Mouse (Mus musculus): ENCODE measurements around the gene Exosc3. TPM values are rescaled to one million over a fixed set of nuclear protein-coding genes. Genes with fewer than 3 reads are reported as not detected.
"Not testable (repeated sequence)": the region's sequence is repeated elsewhere in the genome, so short reads cannot be mapped to it uniquely, and the experiment has no call there.

Exosc3 gene
- total RNA-seq (2014; rRNA removed) (27.0 and 28.1 TPM in 2 replicates), polyA plus RNA-seq (2015; fragmentation: Nextera tagmentation; extraction: Ambion mirVana) (25.5 and 26.8 TPM in 2 replicates)

DNA sequence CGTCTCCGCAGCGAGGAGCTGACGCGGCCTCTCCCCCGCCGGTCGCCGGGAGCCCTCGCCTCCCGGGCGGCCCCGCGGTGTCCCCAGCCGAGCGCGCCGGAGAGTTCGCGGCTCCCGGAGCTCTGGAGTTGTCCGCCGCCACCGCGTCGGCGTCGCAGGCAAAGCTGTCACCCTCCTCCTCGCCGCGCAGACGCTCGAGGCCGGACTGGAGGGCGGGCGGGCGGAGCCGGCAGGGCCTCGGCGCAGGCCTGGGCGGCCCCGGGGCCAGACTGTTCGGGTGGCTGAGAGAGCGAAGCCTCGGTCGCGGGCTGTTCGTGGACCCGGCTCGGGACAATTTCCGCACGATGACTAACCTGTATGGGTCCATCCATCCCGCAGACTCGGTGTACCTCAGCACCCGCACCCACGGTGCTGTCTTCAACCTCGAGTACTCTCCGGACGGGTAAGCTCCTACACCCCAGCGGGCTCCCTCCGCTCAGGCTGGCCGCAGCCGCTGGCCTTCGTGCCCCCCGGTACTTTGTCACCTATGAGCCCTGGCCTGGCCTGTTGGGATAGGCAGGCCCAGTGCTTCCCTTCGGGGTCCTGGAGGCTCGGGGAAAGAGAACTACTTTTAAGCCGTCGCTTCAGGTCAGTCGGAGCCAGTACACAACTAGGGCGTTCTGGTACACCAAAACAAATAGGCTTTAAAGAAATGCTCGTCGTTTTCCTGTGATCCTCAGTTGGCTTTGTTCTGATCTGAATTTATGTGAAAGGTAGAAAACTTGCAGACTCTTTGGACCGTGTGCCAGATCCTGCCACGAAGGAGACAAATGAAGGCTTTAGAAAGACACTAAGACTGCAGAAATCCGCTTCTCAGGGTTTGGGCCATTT is at the start of gene Exosc3:
Gene Exosc3, minus strand, starts transcription at position 447 of the 870 bp plus-strand sequence.
- peak; percentile 76 for ATAC-seq

DNA sequence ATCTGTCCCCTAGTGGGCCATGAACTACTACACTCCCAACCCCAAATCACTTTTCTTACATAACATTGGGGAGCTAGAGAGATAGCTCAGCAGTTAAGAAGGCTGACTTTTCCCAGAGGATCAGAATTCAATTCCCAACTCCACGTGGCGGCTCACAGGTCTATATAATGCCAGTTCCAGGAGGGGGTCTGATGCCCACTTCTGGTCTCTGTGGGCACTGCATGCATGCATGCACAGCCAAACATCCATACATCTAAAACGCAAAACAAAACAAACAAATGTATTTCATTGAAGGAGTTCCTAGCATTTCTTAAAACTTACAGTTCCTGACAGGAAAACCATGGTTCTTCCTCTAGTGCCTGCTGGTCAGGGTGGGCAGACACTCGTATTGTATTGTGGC is 49.6 kb upstream of the Exosc3 start:
- Histone ChIP-seq H3K4me2 (ENCODE audit: low read depth) (no peak overlapping the region), H3K27ac (ENCODE audit: low read depth, low read length) (no peak overlapping the region), H3K36me3 (ENCODE audit: insufficient read depth) (0 out of 2 replicates have a peak, but pooled peaks cover under 1% of the 10 kb centered on the region), H3K4me3 (ENCODE audit: low read depth, low read length) (no peak overlapping the region), H3K9me3 (ENCODE audit: low read length) (no peaks in the 10 kb centered on the region), H3K4me1 (ENCODE audit: insufficient read depth) (no peaks in the 10 kb centered on the region), H3K9ac (no peak overlapping the region), H3K27me3 (ENCODE audit: insufficient read depth, low read length) (no peaks in the 10 kb centered on the region)
- WGBS = 73% methylated on average over 4 of the region's 4 CpGs
- ATAC-seq (no peak), DNase-seq (no peak)
- peak; percentile 29; the same call in 1 of the 2 replicates for TF ChIP-seq CTCF (IDR thresholded peaks at IDR 0.05; ENCODE audit: low read depth)

More for the DNA sequence above, at the start of gene Exosc3:
- WGBS = 2% methylated on average over 66 of the region's 76 CpGs
- Histone ChIP-seq H3K4me3 (ENCODE audit: low read depth, low read length) (peak within 1 kb of the TSS; percentile 95), H3K36me3 (ENCODE audit: insufficient read depth) (peaks cover 10% of the 10 kb centered on the region; the same call in 1 of the 2 replicates), H3K27ac (ENCODE audit: low read depth, low read length) (peak within 1 kb of the TSS; percentile 88), H3K27me3 (ENCODE audit: insufficient read depth, low read length) (no peaks in the 10 kb centered on the region), H3K4me2 (ENCODE audit: low read depth) (peak within 1 kb of the TSS; percentile 91), H3K9me3 (ENCODE audit: low read length) (no peaks in the 10 kb centered on the region), H3K4me1 (ENCODE audit: insufficient read depth) (peaks cover 15% of the 10 kb centered on the region; the same call in 1 of the 2 replicates), H3K9ac (peak within 1 kb of the TSS; percentile 86)
- no peak for TF ChIP-seq CTCF (IDR thresholded peaks at IDR 0.05; ENCODE audit: low read depth)
- DNase-seq = no peak

DNA sequence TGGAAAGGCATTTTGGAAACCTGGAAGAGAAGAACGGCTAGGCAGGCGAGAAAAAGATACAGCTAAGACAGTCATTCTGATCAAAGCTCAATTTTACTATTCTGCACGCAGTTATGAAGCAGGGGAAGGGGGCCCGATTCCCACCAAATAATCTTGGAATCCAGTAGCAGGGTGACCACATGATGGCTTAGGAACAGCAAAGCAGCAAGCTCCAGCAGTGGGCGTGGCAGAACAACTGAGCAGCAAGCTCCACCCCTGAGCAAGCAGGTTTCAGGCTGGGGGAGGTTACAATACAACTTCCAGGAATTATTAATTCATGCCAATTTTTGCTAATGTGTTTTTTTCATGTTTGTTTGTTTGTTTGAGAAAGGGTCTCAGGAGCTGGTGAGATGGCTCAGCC is 44.8 kb upstream of the Exosc3 start:
- H3K27ac ChIP-seq (ENCODE audit: low read depth, low read length); H3K9me3 ChIP-seq (ENCODE audit: low read length): not testable (repeated sequence)

DNA sequence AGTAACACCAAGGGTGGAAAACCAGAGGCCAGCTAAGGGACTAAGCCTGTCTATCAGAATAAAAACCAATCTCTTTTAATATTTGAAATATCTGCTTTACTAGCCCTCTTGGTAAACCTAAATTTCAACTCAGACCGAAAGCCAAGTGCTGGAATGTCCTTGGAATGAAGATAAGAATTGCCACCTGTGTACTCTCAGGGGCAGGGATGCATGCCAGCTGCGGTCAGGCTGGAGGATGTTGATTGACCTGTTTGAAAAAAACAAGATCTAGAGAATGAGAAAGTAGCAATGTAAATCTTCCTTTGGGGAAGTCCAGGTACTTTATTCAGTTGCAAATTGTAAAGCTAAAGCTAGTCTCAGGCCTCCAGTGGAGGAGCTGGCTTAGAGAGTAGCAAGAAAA is 39.6 kb upstream of the Exosc3 start:
- H3K4me1 ChIP-seq (ENCODE audit: insufficient read depth); ATAC-seq; H3K9me3 ChIP-seq (ENCODE audit: low read length); DNase-seq; H3K27me3 ChIP-seq (ENCODE audit: insufficient read depth, low read length); H3K4me3 ChIP-seq (ENCODE audit: low read depth, low read length); H3K36me3 ChIP-seq (ENCODE audit: insufficient read depth); H3K4me2 ChIP-seq (ENCODE audit: low read depth); H3K9ac ChIP-seq; H3K27ac ChIP-seq (ENCODE audit: low read depth, low read length): not testable (repeated sequence)
- WGBS = 86% methylated on average over 2 of the region's 2 CpGs

More for the DNA sequence above, 44.8 kb upstream of the Exosc3 start:
- not testable (repeated sequence) for H3K4me2 ChIP-seq (ENCODE audit: low read depth); DNase-seq; H3K27me3 ChIP-seq (ENCODE audit: insufficient read depth, low read length); ATAC-seq; H3K4me1 ChIP-seq (ENCODE audit: insufficient read depth); H3K4me3 ChIP-seq (ENCODE audit: low read depth, low read length); H3K36me3 ChIP-seq (ENCODE audit: insufficient read depth); H3K9ac ChIP-seq
- 98% methylated on average over 5 of the region's 5 CpGs for WGBS

DNA sequence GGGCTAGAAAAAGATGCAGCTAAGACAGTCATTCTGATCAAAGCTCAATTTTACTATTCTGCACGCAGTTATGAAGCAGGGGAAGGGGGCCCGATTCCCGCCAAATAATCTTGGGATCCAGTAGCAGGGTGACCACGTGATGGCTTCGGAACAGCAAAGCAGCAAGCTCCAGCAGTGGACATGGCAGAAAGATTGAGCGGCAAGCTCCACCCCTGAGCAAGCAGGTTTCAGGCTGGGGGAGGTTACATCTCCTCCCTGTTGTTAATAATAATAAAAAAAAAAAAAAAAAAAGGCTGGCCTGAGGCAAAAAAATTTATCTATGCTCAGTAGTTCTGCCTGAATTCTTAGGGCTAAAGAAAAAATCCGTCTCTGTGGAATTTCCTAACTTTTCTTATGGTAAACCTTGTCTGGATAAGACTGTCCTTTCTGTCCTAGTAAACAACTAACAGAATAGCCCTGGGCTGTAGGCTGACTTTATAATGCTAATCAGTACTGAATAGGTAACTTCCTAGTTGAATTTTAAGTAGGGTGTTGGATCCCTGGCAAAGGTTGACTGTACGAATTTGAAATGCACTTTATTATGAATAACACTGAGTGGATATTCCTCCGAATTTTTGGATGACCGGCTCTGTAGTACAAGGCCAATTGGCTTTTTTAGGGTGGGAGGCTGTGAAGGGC is 38.5 kb upstream of the Exosc3 start:
- DNase-seq; H3K27me3 ChIP-seq (ENCODE audit: insufficient read depth, low read length); H3K27ac ChIP-seq (ENCODE audit: low read depth, low read length); H3K4me3 ChIP-seq (ENCODE audit: low read depth, low read length); ATAC-seq; H3K9ac ChIP-seq; H3K4me1 ChIP-seq (ENCODE audit: insufficient read depth); H3K4me2 ChIP-seq (ENCODE audit: low read depth); H3K9me3 ChIP-seq (ENCODE audit: low read length): not testable (repeated sequence)
- H3K36me3 ChIP-seq (ENCODE audit: insufficient read depth) = peaks cover 13% of the 10 kb centered on the region
- 76% methylated on average over 10 of the region's 10 CpGs for WGBS

DNA sequence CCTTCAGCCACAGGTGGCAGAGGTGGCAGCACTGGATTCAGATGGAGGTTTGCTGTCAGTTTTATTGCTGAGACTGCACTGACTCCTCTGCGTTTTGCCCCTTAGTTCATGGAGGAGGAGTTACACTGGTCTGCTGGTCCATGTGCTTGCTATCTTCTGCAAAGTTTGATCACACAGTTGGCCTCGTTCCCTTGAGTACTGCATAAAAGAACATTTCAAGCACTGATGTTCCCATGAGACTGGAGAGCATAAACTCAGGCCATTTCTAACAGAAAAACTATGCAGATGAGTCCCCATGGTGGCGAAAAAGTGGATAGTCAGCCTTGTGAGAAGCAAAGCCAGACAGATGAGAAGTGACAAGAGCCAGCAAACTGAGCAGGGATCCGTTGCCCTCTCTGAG is 34.0 kb upstream of the Exosc3 start:
- H3K4me1 ChIP-seq (ENCODE audit: insufficient read depth) = no peaks in the 10 kb centered on the region
- no peak for ATAC-seq
- H3K27me3 ChIP-seq (ENCODE audit: insufficient read depth, low read length) = no peaks in the 10 kb centered on the region
- H3K36me3 ChIP-seq (ENCODE audit: insufficient read depth) = peaks cover 50% of the 10 kb centered on the region
- TF ChIP-seq CTCF (IDR thresholded peaks at IDR 0.05; ENCODE audit: low read depth) = no peak
- no peak overlapping the region for H3K4me3 ChIP-seq (ENCODE audit: low read depth, low read length)
- H3K9ac ChIP-seq = no peak overlapping the region
- no peak overlapping the region for H3K4me2 ChIP-seq (ENCODE audit: low read depth)
- DNase-seq = no peak
- no peak overlapping the region for H3K27ac ChIP-seq (ENCODE audit: low read depth, low read length)
- WGBS = 85% methylated on average over 4 of the region's 4 CpGs
- no peaks in the 10 kb centered on the region for H3K9me3 ChIP-seq (ENCODE audit: low read length)

DNA sequence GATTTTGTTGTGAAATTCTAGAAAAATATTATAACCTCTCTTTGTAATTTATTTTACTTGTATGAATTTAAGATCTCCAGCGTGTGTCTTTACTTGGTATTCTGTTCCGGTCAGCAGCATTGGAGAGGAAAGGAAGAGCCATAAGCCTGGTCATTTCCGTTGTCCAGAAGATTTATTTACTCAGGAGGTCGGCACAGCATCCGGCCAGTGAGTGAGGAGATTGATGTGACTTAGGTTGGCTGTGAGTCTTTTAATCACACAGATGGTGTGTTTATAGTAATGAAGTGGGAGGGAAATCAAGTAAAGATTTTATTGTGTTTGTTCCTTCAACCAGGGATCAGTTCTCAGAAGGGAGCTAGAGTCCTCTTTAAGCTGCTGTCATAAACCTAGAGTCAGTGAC is 32.3 kb upstream of the Exosc3 start:
- Histone ChIP-seq H3K9me3 (ENCODE audit: low read length) (no peaks in the 10 kb centered on the region), H3K9ac (no peak overlapping the region), H3K4me1 (ENCODE audit: insufficient read depth) (no peaks in the 10 kb centered on the region), H3K27me3 (ENCODE audit: insufficient read depth, low read length) (no peaks in the 10 kb centered on the region), H3K4me2 (ENCODE audit: low read depth) (no peak overlapping the region), H3K27ac (ENCODE audit: low read depth, low read length) (no peak overlapping the region), H3K36me3 (ENCODE audit: insufficient read depth) (peaks cover 63% of the 10 kb centered on the region), H3K4me3 (ENCODE audit: low read depth, low read length) (no peak overlapping the region)
- no peak for TF ChIP-seq CTCF (IDR thresholded peaks at IDR 0.05; ENCODE audit: low read depth)
- no peak for ATAC-seq
- no peak for DNase-seq
- 88% methylated on average over 5 of the region's 5 CpGs for WGBS
